Mouse (Mus musculus) testis, postnatal 14 days (tissue): ENCODE results near the gene Nr4a3.

Source experiments
- DNase-seq: peaks from one replicate; pipeline ENCODE4 v3.0.0; 2021; ENCODE audit warnings: low spot score

Gene Nr4a3

DNA sequence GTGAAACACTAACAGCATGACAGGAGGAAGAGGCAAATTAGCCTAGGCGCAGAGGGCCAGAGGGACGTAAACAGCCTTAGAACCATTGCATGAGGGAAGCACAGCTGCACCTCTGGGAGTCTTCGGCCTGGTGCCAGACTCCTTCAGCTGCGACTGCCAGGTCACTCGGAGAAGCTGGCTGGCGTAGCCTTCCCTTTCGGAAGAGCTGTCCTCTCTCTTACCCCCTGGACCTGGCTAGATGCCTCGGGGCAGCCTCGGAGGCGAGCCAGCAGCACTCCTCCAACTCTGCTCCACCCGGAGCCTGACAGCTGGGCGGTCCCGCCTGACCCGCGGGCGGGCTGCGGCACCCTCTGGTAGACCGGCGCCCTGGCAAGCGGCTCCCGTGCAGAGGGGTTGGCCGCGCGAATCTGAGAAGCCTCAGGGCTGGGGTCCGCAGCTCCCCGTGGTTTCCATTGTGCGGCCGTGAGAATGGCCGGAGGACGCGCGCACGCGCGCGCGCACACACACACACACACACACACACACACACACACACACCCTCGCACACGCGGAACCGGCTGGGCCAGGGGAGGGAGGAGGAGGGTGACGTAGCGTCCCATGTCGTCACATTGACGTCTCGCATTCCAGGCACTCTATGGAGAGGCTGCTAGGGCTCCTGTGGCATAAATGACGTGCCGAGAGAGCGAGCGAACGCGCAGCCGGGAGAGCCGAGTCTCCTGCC lies at the start of gene Nr4a3:
Nr4a3 (plus strand) TSS at position 663 of the 721 bp plus-strand sequence.
- peak; percentile 81 for DNase-seq

DNA sequence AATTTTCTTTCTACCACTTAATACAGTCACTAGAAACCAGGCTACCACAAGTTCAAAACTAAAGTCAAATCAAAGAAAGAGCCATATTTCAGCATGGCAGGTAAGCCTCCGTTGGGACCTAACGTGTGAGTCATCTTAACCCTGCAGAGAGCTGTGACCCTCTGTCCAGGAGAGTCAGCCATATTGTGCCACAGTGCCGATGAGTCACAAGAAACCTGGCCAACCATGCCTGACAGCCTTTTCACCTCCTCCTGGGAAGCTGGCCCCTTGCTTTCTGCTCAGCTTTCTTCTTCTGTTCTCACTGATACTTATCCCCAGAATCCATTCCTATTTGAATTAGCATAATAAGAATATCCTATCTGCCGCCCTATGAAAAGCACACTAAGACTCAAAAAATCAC lies 42.0 kb upstream of the Nr4a3 start:
- DNase-seq: no peak

DNA sequence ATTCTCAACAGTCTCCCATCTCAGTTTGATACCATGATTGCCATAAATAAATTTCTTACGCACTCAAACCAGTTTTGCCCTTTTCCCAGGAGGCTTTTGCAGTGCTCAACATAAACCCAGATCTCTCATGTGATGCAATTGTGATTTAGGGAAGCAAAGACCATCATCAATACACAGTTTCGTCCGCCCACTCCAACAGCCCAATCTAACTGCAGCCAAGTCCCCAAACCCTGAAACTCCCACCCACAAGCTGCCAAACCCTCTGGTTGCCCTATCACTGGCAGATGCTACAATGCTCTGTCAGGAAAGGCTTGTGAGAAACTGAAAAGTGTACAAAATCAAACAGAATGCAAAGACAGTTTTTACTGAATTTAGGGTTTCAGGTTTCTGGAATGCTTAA lies 41.5 kb upstream of the Nr4a3 start:
- DNase-seq: no peak

DNA sequence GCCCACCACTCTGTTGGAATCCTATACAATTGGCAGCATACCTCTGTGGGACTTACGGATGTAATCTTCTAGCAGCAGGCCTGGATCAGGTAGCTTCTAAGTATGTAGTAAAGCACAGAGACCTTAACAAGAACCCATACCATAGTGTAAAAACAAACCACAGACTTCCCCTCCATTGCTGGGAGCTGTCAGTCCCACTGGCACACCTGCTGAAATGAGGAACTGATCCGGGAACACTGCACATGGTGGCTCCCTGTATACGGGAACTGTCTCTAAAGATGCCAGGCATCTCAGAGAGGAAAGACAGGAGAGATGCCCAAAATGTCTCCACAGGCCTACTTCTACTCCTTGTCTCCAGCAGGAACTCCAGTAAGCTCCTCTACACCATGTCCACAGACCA lies 38.6 kb upstream of the Nr4a3 start:
- DNase-seq: no peak

DNA sequence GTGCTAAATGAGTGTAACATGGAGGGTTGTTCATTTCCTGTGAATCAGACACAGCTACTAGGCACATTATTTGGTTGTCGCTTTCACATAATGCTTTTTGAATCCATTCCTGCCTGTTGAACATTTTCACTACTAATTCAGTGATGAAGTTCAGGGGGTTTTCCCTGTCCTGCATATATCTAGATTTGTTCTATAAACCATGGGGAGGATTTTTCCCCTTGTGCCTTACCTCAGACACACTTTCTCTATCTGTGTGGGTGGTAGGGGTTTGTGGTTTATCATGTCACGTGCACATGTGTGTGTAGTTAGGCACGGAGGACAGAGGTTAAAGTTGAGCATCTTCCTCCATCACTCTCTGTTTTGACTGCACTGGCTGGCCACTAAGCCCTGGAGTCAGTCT lies 32.7 kb upstream of the Nr4a3 start:
- no peak for DNase-seq

DNA sequence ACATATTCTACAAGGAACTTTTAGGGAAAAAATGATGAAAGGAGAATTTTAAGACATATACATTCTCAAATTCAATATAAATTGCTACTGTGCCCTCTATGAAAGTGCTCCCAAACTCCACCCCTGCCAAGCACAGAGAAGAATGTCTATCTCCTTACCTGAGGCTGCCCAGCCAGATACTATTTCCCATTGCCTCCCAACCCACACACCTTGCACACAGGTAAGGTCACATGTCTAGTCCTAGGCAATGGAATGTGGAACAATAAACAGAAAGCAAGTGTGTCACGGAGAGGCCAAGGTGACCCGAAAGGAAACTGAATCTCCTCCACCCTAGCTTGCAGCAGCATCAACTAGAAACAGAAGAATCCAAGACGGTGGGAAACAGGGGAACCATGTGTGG lies 22.0 kb upstream of the Nr4a3 start:
- DNase-seq: no peak

DNA sequence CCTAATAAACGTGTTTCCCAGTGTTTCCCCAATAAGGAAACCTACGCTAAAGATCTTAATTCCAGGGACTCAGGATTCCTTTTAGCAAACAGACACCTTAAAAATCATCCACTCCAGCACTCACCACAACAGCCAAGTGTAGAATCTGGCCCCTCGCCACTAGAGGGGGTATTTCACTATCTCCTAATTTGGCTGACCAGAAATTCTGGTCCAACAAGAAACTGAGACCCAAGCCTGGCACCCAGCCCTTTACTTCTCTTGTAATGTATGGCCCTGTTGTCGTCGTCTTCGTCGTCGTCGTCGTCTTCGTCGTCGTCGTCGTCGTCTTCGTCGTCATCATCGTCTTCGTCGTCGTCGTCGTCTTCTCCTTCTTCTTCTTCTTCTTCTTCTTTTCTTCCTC lies 15.3 kb upstream of the Nr4a3 start:
- no peak for DNase-seq

DNA sequence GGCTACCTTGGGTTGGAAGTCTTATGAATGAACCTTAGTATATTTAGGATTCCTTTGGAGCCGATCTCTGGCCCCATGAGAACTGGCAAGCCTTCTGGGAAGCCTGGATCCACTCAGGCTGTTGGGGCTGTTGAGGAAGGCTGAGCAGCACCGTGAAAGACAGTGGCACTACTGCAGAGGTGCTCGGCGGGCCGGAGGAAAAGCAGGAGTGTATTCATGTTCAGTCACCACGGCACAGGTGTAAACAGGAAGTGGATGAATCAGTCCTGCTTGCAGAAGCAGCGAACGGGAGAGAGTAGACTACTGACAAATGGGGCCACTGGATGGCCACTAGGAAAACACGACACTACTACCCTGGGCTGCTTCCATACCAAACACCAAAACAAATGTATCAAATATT lies 10.7 kb upstream of the Nr4a3 start:
- no peak for DNase-seq

DNA sequence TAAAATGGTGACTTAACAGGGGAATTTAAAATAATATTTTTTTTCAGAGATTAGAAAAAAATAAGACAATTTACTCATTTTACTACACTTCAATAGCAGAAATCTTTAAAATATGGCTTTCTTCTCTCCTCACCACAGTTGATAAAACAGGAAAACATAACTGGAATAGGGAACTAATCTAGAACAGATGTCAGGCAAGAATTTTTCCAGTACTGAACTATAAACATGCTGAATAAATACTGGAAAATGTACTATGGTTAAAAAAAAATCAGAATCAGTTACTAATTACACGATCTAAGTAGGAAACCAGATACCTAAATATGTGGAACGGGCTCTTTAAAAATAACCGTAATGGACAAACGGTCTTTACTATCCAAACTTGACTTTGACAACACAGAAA lies 7.3 kb upstream of the Nr4a3 start:
- no peak for DNase-seq

DNA sequence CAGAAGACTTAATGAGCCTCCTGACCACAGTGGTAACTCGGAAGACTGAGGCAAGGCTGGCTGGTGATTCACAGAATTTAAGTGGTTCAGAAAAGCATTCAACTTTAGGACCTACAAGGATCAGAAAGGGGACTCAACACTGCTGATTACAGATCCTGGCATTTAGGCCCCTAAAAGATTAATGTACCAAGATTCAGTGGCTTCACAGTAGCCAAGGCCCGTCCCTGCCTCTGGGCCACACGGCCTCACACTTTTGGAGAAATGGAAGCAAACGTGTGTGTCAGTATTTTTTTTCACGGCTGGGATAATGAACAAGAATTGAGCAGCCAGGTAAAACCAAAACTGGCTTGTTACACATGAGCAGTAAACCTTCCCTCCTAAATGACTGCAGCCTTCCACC lies 6.1 kb upstream of the Nr4a3 start:
- no peak for DNase-seq

DNA sequence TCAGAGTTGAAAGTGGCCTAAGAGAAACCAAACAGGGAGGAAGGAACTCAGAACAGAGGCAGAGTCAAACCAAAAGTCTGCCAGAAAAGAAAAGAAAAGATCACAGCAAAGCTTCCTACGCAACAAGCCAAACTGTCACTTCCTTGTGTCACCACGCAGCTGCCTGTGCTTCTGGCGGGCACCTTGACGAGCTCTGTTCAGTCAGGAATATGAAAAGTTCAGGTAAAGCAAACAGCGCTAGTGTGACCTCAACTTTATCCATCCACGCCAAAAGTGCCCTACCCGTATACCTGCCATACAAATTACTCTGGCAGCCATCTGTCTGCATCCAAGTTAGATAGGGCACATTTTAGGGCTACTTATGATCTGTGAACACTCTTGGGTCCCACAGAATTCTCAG lies 5.2 kb upstream of the Nr4a3 start:
- DNase-seq: no peak

DNA sequence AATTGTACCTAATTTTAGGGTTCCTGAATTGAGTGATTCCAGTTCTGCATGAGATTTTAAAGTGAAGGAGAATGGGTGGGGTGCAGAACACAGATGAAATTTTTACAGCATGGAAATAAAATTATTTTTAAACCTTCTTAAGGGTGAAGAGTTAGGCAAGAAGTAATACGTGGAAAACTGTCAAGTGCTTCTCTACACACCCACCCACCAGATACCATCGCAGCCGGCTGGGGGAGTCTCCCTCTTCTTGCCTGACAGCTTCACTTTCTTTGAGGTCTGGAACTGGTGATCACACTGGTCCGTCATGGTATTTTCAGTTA lies 2.5 kb upstream of the Nr4a3 start:
- no peak for DNase-seq

DNA sequence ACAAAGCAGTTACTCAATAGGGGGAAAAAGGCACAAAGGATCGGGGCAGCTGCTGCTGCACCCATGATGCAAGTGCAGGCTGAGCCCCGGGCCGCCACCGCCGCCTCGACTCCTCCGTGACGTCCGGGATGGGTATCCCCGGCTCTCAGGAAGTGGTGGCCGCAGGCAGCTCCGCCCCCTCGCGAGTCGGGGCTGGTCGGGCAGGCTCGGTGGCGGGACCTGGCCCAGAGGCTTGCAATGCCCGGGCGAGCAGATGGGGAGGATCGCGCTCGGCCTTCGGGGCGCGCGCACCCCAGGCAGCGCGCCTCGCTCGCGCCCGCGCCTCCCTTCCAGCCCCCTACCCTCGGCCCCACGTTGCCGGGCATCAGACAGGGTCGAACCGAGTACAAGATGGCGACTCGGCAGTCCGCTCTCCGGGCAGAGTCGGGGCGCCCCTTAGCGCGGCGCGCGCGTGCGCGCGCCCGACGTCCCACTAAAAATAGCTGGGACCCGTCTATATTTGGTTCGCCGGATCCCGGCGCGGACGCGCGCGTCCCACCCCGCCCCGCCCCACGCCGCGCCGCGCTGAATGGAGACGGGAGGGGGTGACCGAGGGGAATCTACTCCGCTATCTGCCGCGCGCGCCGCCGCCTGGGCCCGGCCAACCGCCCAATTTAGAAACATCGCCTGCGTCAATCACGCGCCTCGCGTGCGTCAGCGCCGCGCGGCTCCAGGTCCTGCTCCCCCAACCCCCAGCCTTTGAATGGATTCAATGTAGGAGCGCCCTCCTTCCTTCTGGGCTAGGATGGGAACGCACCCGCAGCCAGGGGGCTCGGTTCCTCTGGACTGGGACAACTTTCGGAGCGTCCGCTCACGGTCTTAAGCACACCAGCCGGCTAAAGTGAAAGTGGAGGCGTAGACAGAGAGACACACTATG lies 1.9 kb upstream of the Nr4a3 start:
- DNase-seq: peak; percentile 93

DNA sequence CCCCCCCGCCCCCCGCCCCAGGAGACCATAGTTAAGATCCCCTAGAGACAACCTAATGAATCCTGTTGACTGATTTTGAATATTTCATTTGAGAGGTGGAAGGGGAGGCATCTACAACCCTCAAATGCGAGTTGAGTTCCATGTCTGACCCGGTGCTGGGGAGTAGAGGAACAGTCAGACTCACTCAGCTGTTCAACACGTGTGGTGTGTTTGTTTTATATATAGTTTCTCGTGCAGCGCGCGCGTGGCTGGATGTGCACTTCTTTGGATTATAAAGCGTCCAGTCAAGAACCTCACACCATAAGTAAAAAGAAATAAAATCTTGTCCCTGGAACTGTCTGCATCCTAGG lies 837 bp upstream of the Nr4a3 start:
- no peak for DNase-seq

DNA sequence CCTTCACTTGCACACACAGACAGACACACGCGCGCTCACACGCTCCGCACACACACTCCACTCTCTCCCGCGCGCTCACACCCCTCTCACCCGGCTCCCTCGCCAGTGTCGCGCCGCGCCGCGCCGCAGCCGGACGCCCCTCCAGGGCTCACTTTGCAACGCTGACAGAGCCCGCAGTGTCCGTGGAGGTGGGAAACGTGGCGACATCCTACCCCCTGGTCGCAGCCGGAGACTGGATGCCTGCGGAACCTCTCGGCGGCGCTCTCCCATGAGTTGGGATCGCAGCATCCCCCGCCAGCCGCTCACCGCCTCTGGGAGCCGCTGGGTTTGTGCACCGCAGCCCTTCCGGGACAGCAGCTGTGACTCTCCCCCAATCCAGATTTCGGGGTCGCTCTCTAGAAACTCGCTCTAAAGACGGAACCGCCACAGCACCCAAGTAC lies 348 bp downstream of the Nr4a3 start:
- peak; percentile 36 for DNase-seq

DNA sequence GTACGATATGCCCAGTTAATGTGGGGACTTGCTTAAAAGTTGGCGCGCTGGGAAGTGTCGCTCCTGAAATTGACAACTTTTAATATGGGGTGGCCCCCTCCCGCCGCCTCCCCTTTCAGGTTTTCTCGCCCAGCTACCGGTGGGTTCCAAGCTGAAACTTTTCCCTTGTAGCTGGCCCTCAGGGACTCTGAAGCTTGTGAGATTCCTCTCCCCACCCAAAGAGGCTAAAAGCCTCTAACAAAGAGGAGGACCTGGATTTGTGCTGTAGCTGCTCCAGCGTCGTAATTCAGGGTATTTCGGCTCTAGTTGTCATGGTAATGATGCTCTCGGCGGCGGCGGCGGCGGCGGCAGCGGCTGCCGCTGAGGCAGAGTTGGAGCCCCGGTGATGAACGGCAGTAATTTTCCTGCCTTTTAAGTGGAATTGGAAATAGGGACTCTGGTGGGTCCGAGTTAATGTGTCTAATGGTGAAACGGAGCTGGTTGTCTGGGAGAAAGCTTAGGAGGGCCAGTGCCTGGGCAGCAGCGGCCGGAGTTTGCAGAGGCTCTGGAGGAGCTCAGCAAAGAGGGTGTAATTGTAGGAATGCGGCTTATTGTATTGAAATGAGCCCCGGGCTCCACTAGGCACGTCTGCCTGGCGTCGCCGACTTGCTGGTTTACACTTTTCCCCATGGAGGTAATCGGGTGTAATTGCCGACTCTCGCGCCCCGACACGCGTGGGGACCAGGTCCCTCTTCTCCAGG lies 938 bp downstream of the Nr4a3 start:
- DNase-seq: peak; percentile 29

DNA sequence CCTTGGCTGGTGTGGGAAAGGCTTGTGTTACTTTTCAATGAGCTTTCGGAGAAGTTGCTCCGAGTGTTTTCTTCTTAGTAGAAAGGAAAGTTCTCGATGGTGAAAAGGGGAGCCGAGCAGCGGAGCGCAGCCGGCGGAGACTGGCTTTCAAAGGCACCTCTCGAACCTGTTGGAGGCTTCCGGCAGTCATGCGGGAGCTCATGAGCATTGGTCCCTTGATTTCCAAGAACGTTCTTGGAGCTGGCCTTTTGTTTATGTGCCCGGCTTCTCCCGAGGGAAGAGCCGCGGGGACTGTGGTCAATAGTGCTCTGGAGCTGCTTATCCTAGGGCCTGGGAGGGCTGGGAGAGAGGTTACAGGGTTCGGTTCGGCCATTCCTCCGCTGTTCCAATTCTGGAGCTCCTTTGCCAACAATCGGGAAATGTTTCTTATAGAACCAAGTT lies 1.5 kb downstream of the Nr4a3 start:
- no peak for DNase-seq

DNA sequence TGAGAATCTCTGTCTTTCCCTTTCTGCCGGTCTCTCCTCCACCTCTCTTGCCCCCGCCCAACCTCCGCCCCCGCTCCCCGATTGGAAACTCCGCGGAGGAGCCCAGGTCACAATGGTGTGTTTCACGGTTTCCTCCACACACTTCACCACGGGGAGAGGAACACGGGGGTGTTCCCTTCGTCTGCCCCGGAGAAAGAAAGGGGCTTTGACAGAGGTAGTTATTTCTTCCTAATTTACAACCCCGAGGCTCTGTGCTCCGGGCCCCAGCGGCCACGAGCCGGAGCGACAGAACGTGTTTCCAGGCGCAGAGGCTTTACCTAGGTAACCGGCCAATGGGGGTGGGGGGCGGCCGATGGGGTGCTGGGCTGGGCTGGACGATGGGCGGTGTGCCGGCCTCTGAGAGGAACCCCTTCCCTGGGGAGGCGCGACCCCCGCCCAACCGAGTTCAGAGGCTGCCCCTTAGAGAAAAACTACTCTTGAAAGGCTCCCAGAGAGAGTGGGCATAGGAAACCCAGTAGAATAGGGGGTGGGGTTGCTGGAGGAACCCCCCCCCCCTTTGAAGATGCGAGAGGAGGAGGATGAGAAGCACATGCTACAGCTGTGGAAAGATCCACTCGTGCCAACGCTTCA lies 2.3 kb downstream of the Nr4a3 start:
- no peak for DNase-seq

DNA sequence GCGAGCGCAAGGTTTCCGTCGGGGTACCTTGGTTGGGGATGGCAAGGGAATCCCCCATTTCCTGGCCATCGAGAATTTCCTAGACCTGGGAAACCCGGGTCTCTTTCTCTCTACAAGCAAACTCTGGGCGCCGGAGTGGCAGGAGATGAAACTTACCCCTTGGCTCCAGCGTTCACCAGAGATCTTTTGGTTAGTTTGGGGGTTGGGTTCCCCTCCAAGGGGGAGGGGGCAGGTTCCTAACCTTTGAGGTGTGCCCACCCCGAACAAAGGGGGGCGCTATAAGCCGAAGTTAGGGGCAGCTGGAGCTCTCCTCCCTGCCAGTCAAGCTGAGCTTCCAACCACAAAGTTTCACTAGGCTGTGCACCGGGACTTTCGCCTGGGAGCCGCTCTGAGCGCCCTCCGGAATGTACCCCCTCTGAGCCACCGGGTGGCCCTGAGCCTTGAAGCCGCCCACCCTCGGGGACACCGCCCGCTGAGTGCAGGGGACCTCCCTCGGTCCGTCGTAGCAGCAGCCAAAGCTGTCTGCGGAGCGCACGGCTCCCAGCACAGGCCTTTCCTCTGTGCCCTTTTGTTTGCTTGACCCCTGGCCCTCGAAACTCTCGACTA lies 2.9 kb downstream of the Nr4a3 start:
- DNase-seq: peak; percentile 41

DNA sequence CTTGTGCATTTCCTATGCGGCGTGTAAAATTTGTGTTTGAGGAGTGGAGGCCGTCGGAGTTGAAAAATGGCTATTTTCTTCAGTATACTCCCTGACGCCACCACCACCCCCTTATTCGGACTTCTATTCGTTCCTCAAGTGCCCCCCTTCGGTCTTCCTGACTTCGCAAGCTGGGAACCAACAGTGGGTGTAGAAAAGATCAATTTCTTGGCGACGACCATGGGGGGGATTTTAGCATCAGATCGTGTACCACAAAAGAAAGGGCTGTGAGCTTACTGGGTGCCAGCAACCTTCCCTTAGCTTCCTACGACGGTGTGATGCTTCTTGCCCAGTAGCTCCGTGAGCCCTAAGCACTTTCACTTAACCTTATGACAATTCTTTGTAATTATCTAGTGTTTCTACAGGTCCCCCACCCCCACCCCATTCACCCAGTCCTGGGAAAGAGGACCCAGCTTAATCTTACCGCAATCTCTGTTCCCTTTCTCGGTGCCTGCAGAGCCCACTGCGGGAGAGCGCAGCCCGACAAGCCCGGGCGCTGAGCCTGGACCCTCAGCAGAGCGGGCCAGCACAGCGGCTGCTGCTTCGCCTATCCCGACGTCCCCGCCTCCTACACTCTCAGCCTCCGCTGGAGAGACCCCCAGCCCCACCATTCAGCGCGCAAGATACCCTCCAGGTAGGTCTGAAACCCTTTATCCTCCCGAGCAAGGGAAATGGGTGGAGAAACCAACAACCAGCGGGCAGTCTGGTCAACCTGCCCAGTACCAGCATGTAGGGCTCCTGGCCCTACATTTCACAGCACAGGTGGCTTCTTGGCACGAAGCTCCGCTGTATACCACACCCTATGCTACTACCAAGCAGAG lies 3.7 kb downstream of the Nr4a3 start:
- no peak for DNase-seq

DNA sequence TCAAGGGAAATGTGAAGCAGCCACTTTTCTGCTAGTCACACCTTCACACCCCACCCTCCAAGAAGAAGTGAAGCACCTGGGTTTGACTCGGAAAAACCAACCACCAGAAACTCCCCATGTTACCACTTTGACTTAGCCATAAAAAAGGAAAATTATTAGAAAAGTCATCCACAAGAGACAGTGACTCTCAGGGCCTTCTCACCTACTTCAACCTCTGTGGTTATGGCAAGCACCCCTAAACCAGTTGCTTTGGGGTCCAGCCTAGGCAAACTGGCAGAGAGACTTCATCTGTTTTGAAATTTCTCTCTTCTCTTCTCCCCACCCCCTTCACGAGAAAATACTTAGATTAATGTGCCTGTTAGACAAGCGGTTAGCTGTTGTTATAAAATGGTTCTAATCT lies 5.1 kb downstream of the Nr4a3 start:
- DNase-seq: no peak
